Mouse (Mus musculus): ENCODE measurements around the gene Zg16.

- TF ChIP-seq POLR2AphosphoS2 (IDR thresholded peaks at IDR 0.05; ENCODE audit: insufficient read length, low read depth) (no peak), POLR2A (IDR thresholded peaks at IDR 0.05; ENCODE audit: insufficient read length, low read depth) (no peak), MYOD1 (IDR thresholded peaks at IDR 0.05; ENCODE audit: control insufficient read depth in 1 of 3, insufficient read length in 2 of 3, low read depth in 2 of 3) (peak in 1 of 3 experiments; percentile 59), MAX (IDR thresholded peaks at IDR 0.05; ENCODE audit: low read depth) (no peak), TCF12 (IDR thresholded peaks at IDR 0.05; ENCODE audit: insufficient read depth, poor library complexity, severe bottlenecking) (no peak), USF1 (IDR thresholded peaks at IDR 0.05; ENCODE audit: low read depth) (no peak), SRF (IDR thresholded peaks at IDR 0.05; ENCODE audit: control insufficient read depth, insufficient read length, low read depth) (no peak), TCF3 (IDR thresholded peaks at IDR 0.05; ENCODE audit: insufficient read length, low read depth) (no peak), E2F4 (IDR thresholded peaks at IDR 0.05; ENCODE audit: insufficient read depth) (no peak), MYOG (IDR thresholded peaks at IDR 0.05; ENCODE audit: control insufficient read depth in 1 of 3, insufficient read depth in 1 of 3, insufficient read length in 2 of 3, low read depth in 2 of 3) (no peak)
Measured at GRCm38 (mm10) chr7:127084794-127085193, 2.3 kb downstream of the Zg16 start.
